Mouse (Mus musculus): Measurements from ENCODE around the gene Slc26a5. TPM values are rescaled to one million over a fixed set of nuclear protein-coding genes. Genes with fewer than 3 reads are reported as not detected.

The Slc26a5 gene
- polyA plus RNA-seq, 1 experiment, result not detected

GRCm38 (mm10) chr5:21901411-21901810 lies 36.0 kb upstream of the Slc26a5 start:
- Histone ChIP-seq H3K79me2 (ENCODE audit: control insufficient read depth, insufficient read depth) (no peaks in the 10 kb centered on the region), H3K36me3 (ENCODE audit: control insufficient read depth, insufficient read depth) (no peaks in the 10 kb centered on the region), H3ac (ENCODE audit: control insufficient read depth, insufficient read length) (no peak overlapping the region), H3K27me3 (ENCODE audit: control insufficient read depth, insufficient read depth, insufficient read length) (no peaks in the 10 kb centered on the region), H3K4me3 (no peak overlapping the region), H3K4me2 (ENCODE audit: low read depth) (no peak overlapping the region)
- TF ChIP-seq TCF3 (IDR thresholded peaks at IDR 0.05; ENCODE audit: insufficient read length, low read depth), result no peak
- TF ChIP-seq TCF12 (IDR thresholded peaks at IDR 0.05; ENCODE audit: insufficient read depth, poor library complexity, severe bottlenecking), result no peak
- no peak for TF ChIP-seq MYOD1 (IDR thresholded peaks at IDR 0.05; ENCODE audit: control insufficient read depth in 1 of 3, insufficient read length in 2 of 3, low read depth in 2 of 3)
- no peak for TF ChIP-seq SRF (IDR thresholded peaks at IDR 0.05; ENCODE audit: control insufficient read depth, insufficient read length, low read depth)
- TF ChIP-seq POLR2A (IDR thresholded peaks at IDR 0.05; ENCODE audit: insufficient read length, low read depth), result no peak
- no peak for TF ChIP-seq MAX (IDR thresholded peaks at IDR 0.05; ENCODE audit: low read depth)
- no peak for TF ChIP-seq E2F4 (IDR thresholded peaks at IDR 0.05; ENCODE audit: insufficient read depth)
- TF ChIP-seq MYOG (IDR thresholded peaks at IDR 0.05; ENCODE audit: control insufficient read depth in 1 of 3, insufficient read depth in 1 of 3, insufficient read length in 2 of 3, low read depth in 2 of 3), result no peak
- TF ChIP-seq CEBPB (IDR thresholded peaks at IDR 0.05; ENCODE audit: insufficient read depth, poor library complexity, severe bottlenecking), result no peak
- no peak for TF ChIP-seq REST (IDR thresholded peaks at IDR 0.05; ENCODE audit: insufficient read depth, insufficient read length)
- TF ChIP-seq USF1 (IDR thresholded peaks at IDR 0.05; ENCODE audit: low read depth), result no peak
- TF ChIP-seq POLR2AphosphoS2 (IDR thresholded peaks at IDR 0.05; ENCODE audit: insufficient read length, low read depth), result no peak

DNA sequence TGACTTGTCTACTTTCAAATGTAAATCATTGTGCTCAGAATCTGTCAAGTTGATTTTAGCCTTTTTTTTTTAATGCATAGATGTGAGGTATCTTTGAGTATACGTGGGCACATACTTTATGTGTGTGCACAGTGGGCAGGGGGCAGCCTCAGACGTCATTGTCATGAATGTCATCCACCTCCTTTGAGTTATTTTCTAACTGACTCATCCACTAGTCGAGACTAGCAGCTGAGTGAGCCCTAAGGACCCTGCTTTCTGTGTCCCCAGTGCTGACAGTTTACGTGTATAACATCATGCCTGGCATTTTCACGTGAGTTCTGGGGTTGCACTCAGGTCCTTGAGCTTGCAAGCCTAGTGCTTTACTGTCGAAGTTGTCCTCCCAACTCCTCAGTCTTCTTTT lies 35.5 kb upstream of the Slc26a5 start:
- no peaks in the 10 kb centered on the region for H3K27me3 ChIP-seq (ENCODE audit: control insufficient read depth, insufficient read depth, insufficient read length)
- H3ac ChIP-seq (ENCODE audit: control insufficient read depth, insufficient read length), result no peak overlapping the region
- H3K4me3 ChIP-seq, result no peak overlapping the region
- no peak overlapping the region for H3K4me2 ChIP-seq (ENCODE audit: low read depth)
- H3K79me2 ChIP-seq (ENCODE audit: control insufficient read depth, insufficient read depth), result no peaks in the 10 kb centered on the region
- TF ChIP-seq E2F4 (IDR thresholded peaks at IDR 0.05; ENCODE audit: insufficient read depth) (no peak), TCF3 (IDR thresholded peaks at IDR 0.05; ENCODE audit: insufficient read length, low read depth) (no peak), TCF12 (IDR thresholded peaks at IDR 0.05; ENCODE audit: insufficient read depth, poor library complexity, severe bottlenecking) (no peak), MAX (IDR thresholded peaks at IDR 0.05; ENCODE audit: low read depth) (no peak), USF1 (IDR thresholded peaks at IDR 0.05; ENCODE audit: low read depth) (no peak), SRF (IDR thresholded peaks at IDR 0.05; ENCODE audit: control insufficient read depth, insufficient read length, low read depth) (no peak), CEBPB (IDR thresholded peaks at IDR 0.05; ENCODE audit: insufficient read depth, poor library complexity, severe bottlenecking) (no peak), MYOD1 (IDR thresholded peaks at IDR 0.05; ENCODE audit: control insufficient read depth in 1 of 3, insufficient read length in 2 of 3, low read depth in 2 of 3) (no peak), MYOG (IDR thresholded peaks at IDR 0.05; ENCODE audit: control insufficient read depth in 1 of 3, insufficient read depth in 1 of 3, insufficient read length in 2 of 3, low read depth in 2 of 3) (no peak), POLR2AphosphoS2 (IDR thresholded peaks at IDR 0.05; ENCODE audit: insufficient read length, low read depth) (no peak), REST (IDR thresholded peaks at IDR 0.05; ENCODE audit: insufficient read depth, insufficient read length) (no peak), POLR2A (IDR thresholded peaks at IDR 0.05; ENCODE audit: insufficient read length, low read depth) (no peak)
- no peaks in the 10 kb centered on the region for H3K36me3 ChIP-seq (ENCODE audit: control insufficient read depth, insufficient read depth)

DNA sequence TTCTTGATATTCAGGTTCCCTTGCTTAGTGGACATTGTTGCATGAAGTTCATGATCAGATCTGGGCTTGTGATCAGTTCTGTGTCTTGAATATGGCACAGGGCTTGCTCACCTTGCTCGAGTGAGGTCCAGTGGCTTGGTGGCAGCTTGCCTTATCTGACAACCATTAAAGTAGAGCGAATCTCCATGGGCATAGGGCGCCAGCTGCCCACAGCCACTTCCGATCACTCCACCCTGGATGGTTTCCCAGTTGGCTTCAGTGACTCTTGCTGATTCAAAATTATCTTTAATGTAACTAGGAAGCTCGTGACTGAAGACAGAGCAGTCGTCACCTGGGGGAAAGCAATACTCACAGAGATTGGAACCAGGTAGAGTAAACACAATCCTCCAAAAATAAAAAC lies 33.5 kb upstream of the Slc26a5 start:
- Histone ChIP-seq H3K4me3 (no peak overlapping the region), H3K4me2 (ENCODE audit: low read depth) (no peak overlapping the region), H3ac (ENCODE audit: control insufficient read depth, insufficient read length) (no peak overlapping the region), H3K36me3 (ENCODE audit: control insufficient read depth, insufficient read depth) (no peaks in the 10 kb centered on the region), H3K27me3 (ENCODE audit: control insufficient read depth, insufficient read depth, insufficient read length) (peaks cover 10% of the 10 kb centered on the region), H3K79me2 (ENCODE audit: control insufficient read depth, insufficient read depth) (no peaks in the 10 kb centered on the region)
- TF ChIP-seq CEBPB (IDR thresholded peaks at IDR 0.05; ENCODE audit: insufficient read depth, poor library complexity, severe bottlenecking), result no peak
- no peak for TF ChIP-seq E2F4 (IDR thresholded peaks at IDR 0.05; ENCODE audit: insufficient read depth)
- TF ChIP-seq USF1 (IDR thresholded peaks at IDR 0.05; ENCODE audit: low read depth), result no peak
- no peak for TF ChIP-seq TCF3 (IDR thresholded peaks at IDR 0.05; ENCODE audit: insufficient read length, low read depth)
- TF ChIP-seq MYOD1 (IDR thresholded peaks at IDR 0.05; ENCODE audit: control insufficient read depth in 1 of 3, insufficient read length in 2 of 3, low read depth in 2 of 3), result no peak
- no peak for TF ChIP-seq MYOG (IDR thresholded peaks at IDR 0.05; ENCODE audit: control insufficient read depth in 1 of 3, insufficient read depth in 1 of 3, insufficient read length in 2 of 3, low read depth in 2 of 3)
- no peak for TF ChIP-seq POLR2AphosphoS2 (IDR thresholded peaks at IDR 0.05; ENCODE audit: insufficient read length, low read depth)
- TF ChIP-seq SRF (IDR thresholded peaks at IDR 0.05; ENCODE audit: control insufficient read depth, insufficient read length, low read depth), result no peak
- no peak for TF ChIP-seq POLR2A (IDR thresholded peaks at IDR 0.05; ENCODE audit: insufficient read length, low read depth)
- no peak for TF ChIP-seq TCF12 (IDR thresholded peaks at IDR 0.05; ENCODE audit: insufficient read depth, poor library complexity, severe bottlenecking)
- no peak for TF ChIP-seq REST (IDR thresholded peaks at IDR 0.05; ENCODE audit: insufficient read depth, insufficient read length)
- no peak for TF ChIP-seq MAX (IDR thresholded peaks at IDR 0.05; ENCODE audit: low read depth)

GRCm38 (mm10) chr5:21896586-21896985 lies 31.2 kb upstream of the Slc26a5 start:
- no peak overlapping the region for H3K4me2 ChIP-seq (ENCODE audit: low read depth)

More at GRCm38 (mm10) chr5:21896586-21896985, 31.2 kb upstream of the Slc26a5 start:
- TF ChIP-seq SRF (IDR thresholded peaks at IDR 0.05; ENCODE audit: control insufficient read depth, insufficient read length, low read depth) (no peak), MYOD1 (IDR thresholded peaks at IDR 0.05; ENCODE audit: control insufficient read depth in 1 of 3, insufficient read length in 2 of 3, low read depth in 2 of 3) (no peak), POLR2A (IDR thresholded peaks at IDR 0.05; ENCODE audit: insufficient read length, low read depth) (no peak), E2F4 (IDR thresholded peaks at IDR 0.05; ENCODE audit: insufficient read depth) (no peak), TCF3 (IDR thresholded peaks at IDR 0.05; ENCODE audit: insufficient read length, low read depth) (no peak), MAX (IDR thresholded peaks at IDR 0.05; ENCODE audit: low read depth) (no peak), MYOG (IDR thresholded peaks at IDR 0.05; ENCODE audit: control insufficient read depth in 1 of 3, insufficient read depth in 1 of 3, insufficient read length in 2 of 3, low read depth in 2 of 3) (no peak), TCF12 (IDR thresholded peaks at IDR 0.05; ENCODE audit: insufficient read depth, poor library complexity, severe bottlenecking) (no peak), CEBPB (IDR thresholded peaks at IDR 0.05; ENCODE audit: insufficient read depth, poor library complexity, severe bottlenecking) (no peak), POLR2AphosphoS2 (IDR thresholded peaks at IDR 0.05; ENCODE audit: insufficient read length, low read depth) (no peak), USF1 (IDR thresholded peaks at IDR 0.05; ENCODE audit: low read depth) (no peak), REST (IDR thresholded peaks at IDR 0.05; ENCODE audit: insufficient read depth, insufficient read length) (no peak)
- peaks cover 10% of the 10 kb centered on the region for H3K27me3 ChIP-seq (ENCODE audit: control insufficient read depth, insufficient read depth, insufficient read length)
- no peak overlapping the region for H3ac ChIP-seq (ENCODE audit: control insufficient read depth, insufficient read length)
- H3K36me3 ChIP-seq (ENCODE audit: control insufficient read depth, insufficient read depth), result no peaks in the 10 kb centered on the region
- H3K79me2 ChIP-seq (ENCODE audit: control insufficient read depth, insufficient read depth), result no peaks in the 10 kb centered on the region
- H3K4me3 ChIP-seq, result no peak overlapping the region

Data from myocyte (in vitro differentiated cells).